Comparison of ENCODE assay signal across 25 mouse cellular contexts in genomic region chr1:176945175-176945540, GRCm38 (mm10).
DNase-seq lines count a peak whose midpoint lies in the region; ATAC-seq and TF ChIP-seq lines count a peak whose summit lies in the region.
"Had no signal": no experiment of that assay in that cellular context is flagged by ENCODE, and none has a peak within 500 bp of the region (broad histone marks: within the 10 kb centered on the region; RNA-seq: fewer than 3 reads in every experiment).

No protein-coding gene starts in this region.

- peak overlapping the region; percentile 42 for H3K27ac ChIP-seq in hindbrain, postnatal 0 days
- no peak overlapping the region for H3K27ac ChIP-seq in hindbrain, embryonic 11.5 days (ENCODE audit: low read depth, low read length)
- H3K27ac ChIP-seq in forebrain, embryonic 15.5 days (replicated peaks), result peak overlapping the region; percentile 96
- no peak overlapping the region for H3K27ac ChIP-seq in kidney, adult 2 months (ENCODE audit: insufficient read depth, low read depth, low read length)
- H3K27ac ChIP-seq: limb, embryonic 12.5 days; macrophage had no signal

- no peak for ATAC-seq in hindbrain, postnatal 0 days
- ATAC-seq in hindbrain, embryonic 11.5 days (ENCODE audit: low FRiP score), result no peak
- ATAC-seq in forebrain, embryonic 15.5 days (replicated peaks), result no peak
- ATAC-seq: liver, postnatal 0 days; lung, postnatal 0 days had no signal

- no peak overlapping the region for H3K9ac ChIP-seq in hindbrain, postnatal 0 days (replicated peaks; ENCODE audit: low read length)
- H3K9ac ChIP-seq in hindbrain, embryonic 11.5 days (ENCODE audit: low read depth, low read length), result no peak overlapping the region
- H3K9ac ChIP-seq in forebrain, embryonic 15.5 days (replicated peaks), result no peak overlapping the region
- H3K9ac ChIP-seq: limb, embryonic 12.5 days; liver, postnatal 0 days; neural tube, embryonic 15.5 days had no signal

- H3K4me1 ChIP-seq in hindbrain, postnatal 0 days (ENCODE audit: insufficient read depth, low read length), result no peaks in the 10 kb centered on the region
- H3K4me1 ChIP-seq in hindbrain, embryonic 11.5 days (replicated peaks; ENCODE audit: control insufficient read depth, insufficient read depth, low read length), result no peaks in the 10 kb centered on the region
- H3K4me1 ChIP-seq in forebrain, embryonic 15.5 days, result peaks cover 61% of the 10 kb centered on the region
- H3K4me1 ChIP-seq in kidney, adult 2 months (ENCODE audit: control insufficient read depth, insufficient read depth, low read length), result no peaks in the 10 kb centered on the region
- H3K4me1 ChIP-seq: limb, embryonic 12.5 days had no signal

- no peaks in the 10 kb centered on the region for H3K9me3 ChIP-seq in hindbrain, postnatal 0 days (ENCODE audit: low read length)
- no peaks in the 10 kb centered on the region for H3K9me3 ChIP-seq in hindbrain, embryonic 11.5 days (ENCODE audit: control insufficient read depth, low read length)
- H3K9me3 ChIP-seq in forebrain, embryonic 15.5 days, result no peaks in the 10 kb centered on the region
- H3K9me3 ChIP-seq: hindbrain, embryonic 10.5 days; limb, embryonic 12.5 days; neural tube, embryonic 15.5 days had no signal

- H3K36me3 ChIP-seq in hindbrain, postnatal 0 days (ENCODE audit: insufficient read depth, low read length), result no peaks in the 10 kb centered on the region
- H3K36me3 ChIP-seq in hindbrain, embryonic 11.5 days (ENCODE audit: control insufficient read depth, insufficient read depth, low read length), result no peaks in the 10 kb centered on the region
- H3K36me3 ChIP-seq in forebrain, embryonic 15.5 days, result no peaks in the 10 kb centered on the region
- H3K36me3 ChIP-seq in kidney, adult 2 months (ENCODE audit: control insufficient read depth, insufficient read depth, low read length), result no peaks in the 10 kb centered on the region
- H3K36me3 ChIP-seq: hindbrain, embryonic 10.5 days; limb, embryonic 12.5 days; neural tube, embryonic 15.5 days had no signal

- peak; percentile 57 to 67 for DNase-seq in cerebellum, postnatal 10 days
- no peak for DNase-seq in cerebellum, adult 9-10 months
- DNase-seq in hindbrain, postnatal 0 days (ENCODE audit: low spot score), result no peak
- no peak for DNase-seq in hindbrain, embryonic 11.5 days (ENCODE audit: low spot score)
- DNase-seq in CD4-positive helper T cell, adult 2 months (ENCODE audit: low read depth, low spot score), result peak; percentile 39
- no peak for DNase-seq in kidney, adult 2 months
- DNase-seq in left cerebral cortex, adult 9 months (ENCODE audit: low spot score in 2 of 2), result no peak
- DNase-seq: adrenal gland, postnatal 10 days; gastrocnemius, postnatal 10 days; heart, adult 11 months; heart, postnatal 10 days; kidney, adult 8-10 months; kidney, postnatal 10 days; liver, postnatal 0 days; right cerebral cortex, adult 18-20 months; right cerebral cortex, postnatal 4 days had no signal

- H3K27me3 ChIP-seq in hindbrain, postnatal 0 days (ENCODE audit: insufficient read depth, low read length), result no peaks in the 10 kb centered on the region
- no peaks in the 10 kb centered on the region for H3K27me3 ChIP-seq in hindbrain, embryonic 11.5 days (ENCODE audit: control insufficient read depth, insufficient read depth, low read length)
- H3K27me3 ChIP-seq in forebrain, embryonic 15.5 days, result no peaks in the 10 kb centered on the region
- no peaks in the 10 kb centered on the region for H3K27me3 ChIP-seq in kidney, adult 2 months (replicated peaks; ENCODE audit: control insufficient read depth, insufficient read depth, low read length)
- H3K27me3 ChIP-seq: limb, embryonic 12.5 days; neural tube, embryonic 15.5 days had no signal

- no peak for TF ChIP-seq CTCF in hindbrain, postnatal 0 days (IDR thresholded peaks at IDR 0.05; ENCODE audit: low read depth)
- no peak for TF ChIP-seq CTCF in kidney, adult 2 months (conservative IDR thresholded peaks at IDR 0.05; ENCODE audit: insufficient read depth, insufficient read length, low read depth, low read length)

- H3K4me2 ChIP-seq in hindbrain, postnatal 0 days (ENCODE audit: low read depth, low read length), result no peak overlapping the region
- H3K4me2 ChIP-seq in hindbrain, embryonic 11.5 days (replicated peaks; ENCODE audit: low read depth, low read length), result no peak overlapping the region
- H3K4me2 ChIP-seq in forebrain, embryonic 15.5 days (replicated peaks), result no peak overlapping the region
- H3K4me2 ChIP-seq: heart, embryonic 11.5 days; limb, embryonic 12.5 days; liver, embryonic 11.5 days; midbrain, embryonic 11.5 days; neural tube, embryonic 15.5 days had no signal

- TF ChIP-seq POLR2A in kidney, adult 2 months (IDR thresholded peaks at IDR 0.05; ENCODE audit: low read depth, low read length), result no peak

- WGBS in hindbrain, postnatal 0 days, result 78% methylated on average over 12 of the region's 12 CpGs
- WGBS in hindbrain, embryonic 11.5 days, result 81% methylated on average over 6 of the region's 12 CpGs
- WGBS in forebrain, embryonic 15.5 days, result 85% methylated on average over 12 of the region's 12 CpGs
- 89% methylated on average over 12 of the region's 12 CpGs for WGBS in kidney, adult 2 months

- no peak overlapping the region for H3K4me3 ChIP-seq in hindbrain, postnatal 0 days (ENCODE audit: low read length)
- no peak overlapping the region for H3K4me3 ChIP-seq in hindbrain, embryonic 11.5 days (ENCODE audit: low read depth, low read length)
- no peak overlapping the region for H3K4me3 ChIP-seq in forebrain, embryonic 15.5 days
- no peak overlapping the region for H3K4me3 ChIP-seq in kidney, adult 2 months (ENCODE audit: insufficient read depth, low read depth, low read length)
- H3K4me3 ChIP-seq: hindbrain, embryonic 10.5 days; limb, embryonic 12.5 days; neural tube, embryonic 15.5 days had no signal

Comparison
In these comparisons a context has a peak if more than half of its experiments do, and no peak if none do; other contexts are left out.
1. DNase-seq: peak in cerebellum, postnatal 10 days (2 of 2) and CD4-positive helper T cell, adult 2 months (single experiment); none in cerebellum, adult 9-10 months (single experiment), hindbrain, postnatal 0 days (single experiment), hindbrain, embryonic 11.5 days (single experiment), kidney, adult 2 months (single experiment) and left cerebral cortex, adult 9 months (0 of 2).
2. H3K27ac ChIP-seq: peak in hindbrain, postnatal 0 days (single experiment) and forebrain, embryonic 15.5 days (single experiment); none in hindbrain, embryonic 11.5 days (single experiment) and kidney, adult 2 months (single experiment).